Mouse (Mus musculus): ENCODE measurements around the gene Idh2. TPM values are rescaled to one million over a fixed set of nuclear protein-coding genes. Genes with fewer than 3 reads are reported as not detected.
A peak's percentile ranks its signal among the peaks of the same experiment; 100 is the strongest.
"Not testable (repeated sequence)": the region's sequence is repeated elsewhere in the genome, so short reads cannot be mapped to it uniquely, and the experiment has no call there.

Idh2 gene
- polyA plus RNA-seq, 1 experiment, result 92.7 TPM

DNA sequence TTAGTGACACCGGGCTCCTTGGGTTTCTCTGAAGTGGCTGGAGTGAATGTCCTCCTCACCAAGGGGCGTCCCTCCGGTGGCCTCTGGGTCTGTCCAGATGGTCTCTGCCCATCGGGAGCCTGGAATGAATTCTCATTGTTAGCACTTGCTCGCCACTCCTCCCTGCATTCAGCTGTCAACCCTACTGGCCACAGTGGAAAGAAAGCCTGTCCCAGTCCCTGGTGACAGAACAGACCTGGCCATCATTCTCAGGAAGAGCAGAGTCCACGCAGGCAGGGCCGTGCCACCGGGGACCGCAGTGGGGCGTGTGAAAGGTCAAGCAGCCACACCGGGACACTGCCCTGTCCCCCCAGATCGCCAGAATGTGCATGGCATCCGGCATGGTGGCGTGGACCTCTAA, 57.4 kb downstream of the Idh2 start:
- Histone ChIP-seq H3K4me3 (ENCODE audit: insufficient read depth, low read length) (no peak overlapping the region), H3K4me1 (ENCODE audit: control insufficient read depth, insufficient read depth, low read length) (no peaks in the 10 kb centered on the region; the same call in 1 of the 2 replicates), H3K27ac (ENCODE audit: insufficient read depth, low read length) (no peak overlapping the region)
- TF ChIP-seq CTCF (IDR thresholded peaks at IDR 0.05; ENCODE audit: extremely low read depth, insufficient read depth, low read length), result no peak
- no peak for TF ChIP-seq POLR2A (IDR thresholded peaks at IDR 0.05; ENCODE audit: extremely low read depth, insufficient read depth, low read length)

DNA sequence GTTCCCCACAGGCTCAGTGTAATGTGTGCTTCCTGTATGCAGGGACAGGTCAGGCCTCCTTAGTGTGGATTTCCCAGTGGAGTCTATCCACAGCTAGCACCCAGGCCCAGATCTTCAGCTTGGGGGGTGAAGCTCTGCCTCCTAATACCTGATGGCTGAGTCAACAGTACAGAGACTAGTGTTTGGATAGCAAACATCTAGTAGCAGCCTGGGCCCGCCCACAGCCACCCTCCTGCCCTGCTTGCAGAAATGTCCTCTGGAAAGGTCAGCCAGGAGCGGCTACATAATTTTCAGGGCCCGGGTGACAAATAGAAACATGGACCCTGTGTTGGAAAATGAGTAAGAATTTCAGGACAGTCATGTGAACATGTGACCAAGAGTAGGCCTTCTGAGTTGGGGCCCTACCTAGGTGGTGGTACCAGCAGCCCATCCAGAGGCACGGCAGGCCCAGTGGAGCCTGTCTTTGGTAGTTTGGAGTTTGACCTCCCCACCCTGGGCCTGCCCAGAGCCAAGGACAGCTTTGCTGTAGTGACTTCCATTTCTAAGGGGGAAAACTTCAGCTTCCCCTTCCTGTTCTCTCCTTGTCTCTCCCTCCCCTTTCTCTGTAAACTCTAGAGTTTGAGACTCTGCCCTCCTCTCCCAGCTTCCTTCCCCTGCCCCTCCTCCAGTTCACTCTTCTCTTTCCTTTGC, 58.0 kb downstream of the Idh2 start:
- H3K4me1 ChIP-seq (ENCODE audit: control insufficient read depth, insufficient read depth, low read length), result no peaks in the 10 kb centered on the region; the same call in 1 of the 2 replicates
- H3K27ac ChIP-seq (ENCODE audit: insufficient read depth, low read length), result peak overlapping the region; percentile 3; the same call in 1 of the 2 replicates
- H3K4me3 ChIP-seq (ENCODE audit: insufficient read depth, low read length), result no peak overlapping the region
- TF ChIP-seq CTCF (IDR thresholded peaks at IDR 0.05; ENCODE audit: extremely low read depth, insufficient read depth, low read length), result no peak
- TF ChIP-seq POLR2A (IDR thresholded peaks at IDR 0.05; ENCODE audit: extremely low read depth, insufficient read depth, low read length), result no peak

DNA sequence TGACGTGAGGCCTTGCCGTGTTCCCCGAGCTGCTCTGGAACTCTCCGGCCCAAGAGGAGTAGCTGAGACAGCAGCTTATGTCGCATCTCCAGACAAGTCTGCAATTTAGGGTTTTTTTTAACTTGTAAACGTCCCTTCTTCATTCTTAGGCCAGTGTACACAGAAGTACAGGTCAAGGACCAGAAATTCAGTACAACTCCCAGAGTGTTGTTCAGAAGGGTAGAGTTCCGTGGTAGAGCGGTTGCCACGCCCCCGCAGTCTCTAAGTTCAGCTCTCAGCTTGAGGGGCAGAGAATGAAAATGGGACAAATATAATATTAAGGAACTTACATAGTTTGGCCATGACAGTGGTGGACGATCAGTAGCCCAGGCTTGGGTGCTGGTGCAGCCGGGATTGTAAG, 59.4 kb downstream of the Idh2 start:
- Histone ChIP-seq H3K27ac (ENCODE audit: insufficient read depth, low read length) (no peak overlapping the region), H3K4me1 (ENCODE audit: control insufficient read depth, insufficient read depth, low read length) (no peaks in the 10 kb centered on the region; the same call in 1 of the 2 replicates)

DNA sequence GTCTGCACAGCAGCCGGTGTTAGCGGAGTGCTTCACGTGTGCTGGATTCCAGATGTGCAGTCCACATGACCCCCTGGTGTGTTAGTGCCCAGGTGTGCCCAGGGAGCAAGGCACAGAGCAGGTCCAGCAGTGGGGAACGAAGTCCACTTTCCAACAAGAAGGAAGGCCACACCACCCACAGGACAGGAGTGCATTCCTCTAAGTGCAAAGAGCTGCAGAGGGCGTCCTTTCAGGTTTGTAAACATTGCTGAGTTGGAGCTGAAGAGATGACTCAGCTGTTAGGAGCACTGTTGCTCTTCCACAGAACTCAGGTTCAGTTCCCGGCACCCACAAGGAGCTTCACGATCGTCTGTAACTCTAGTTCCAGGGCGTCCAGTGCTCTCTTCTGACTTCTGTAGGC, 62.0 kb downstream of the Idh2 start:
- no peak overlapping the region for H3K27ac ChIP-seq (ENCODE audit: insufficient read depth, low read length)
- TF ChIP-seq POLR2A (IDR thresholded peaks at IDR 0.05; ENCODE audit: extremely low read depth, insufficient read depth, low read length) (no peak), CTCF (IDR thresholded peaks at IDR 0.05; ENCODE audit: extremely low read depth, insufficient read depth, low read length) (no peak)
- no peak overlapping the region for H3K4me3 ChIP-seq (ENCODE audit: insufficient read depth, low read length)
- no peaks in the 10 kb centered on the region; the same call in 1 of the 2 replicates for H3K4me1 ChIP-seq (ENCODE audit: control insufficient read depth, insufficient read depth, low read length)

More for the DNA sequence above, 59.4 kb downstream of the Idh2 start:
- TF ChIP-seq CTCF (IDR thresholded peaks at IDR 0.05; ENCODE audit: extremely low read depth, insufficient read depth, low read length) (no peak), POLR2A (IDR thresholded peaks at IDR 0.05; ENCODE audit: extremely low read depth, insufficient read depth, low read length) (no peak)
- H3K4me3 ChIP-seq (ENCODE audit: insufficient read depth, low read length), result no peak overlapping the region

DNA sequence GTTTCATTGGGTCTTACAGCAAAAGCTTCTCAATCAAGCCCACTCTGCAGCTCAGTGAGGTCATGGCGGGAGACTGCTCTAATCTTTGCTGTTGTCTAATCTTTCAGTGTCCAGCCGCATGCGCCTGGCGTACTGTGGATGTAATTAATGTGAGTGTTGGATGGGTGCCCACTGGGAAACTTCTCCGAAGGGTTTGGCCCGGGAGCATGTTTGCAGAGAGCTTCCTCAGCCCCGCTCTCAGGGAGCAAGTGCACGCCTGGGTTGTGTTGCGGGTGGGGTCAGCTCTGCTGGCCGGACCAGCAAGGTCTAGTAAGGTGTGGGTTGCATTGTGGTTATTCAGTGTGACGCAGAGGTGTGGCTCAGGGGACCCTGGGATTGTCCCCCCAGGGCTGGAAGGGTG, 62.9 kb downstream of the Idh2 start:
- TF ChIP-seq CTCF (IDR thresholded peaks at IDR 0.05; ENCODE audit: extremely low read depth, insufficient read depth, low read length), result no peak
- TF ChIP-seq POLR2A (IDR thresholded peaks at IDR 0.05; ENCODE audit: extremely low read depth, insufficient read depth, low read length), result no peak
- no peaks in the 10 kb centered on the region; the same call in 1 of the 2 replicates for H3K4me1 ChIP-seq (ENCODE audit: control insufficient read depth, insufficient read depth, low read length)

DNA sequence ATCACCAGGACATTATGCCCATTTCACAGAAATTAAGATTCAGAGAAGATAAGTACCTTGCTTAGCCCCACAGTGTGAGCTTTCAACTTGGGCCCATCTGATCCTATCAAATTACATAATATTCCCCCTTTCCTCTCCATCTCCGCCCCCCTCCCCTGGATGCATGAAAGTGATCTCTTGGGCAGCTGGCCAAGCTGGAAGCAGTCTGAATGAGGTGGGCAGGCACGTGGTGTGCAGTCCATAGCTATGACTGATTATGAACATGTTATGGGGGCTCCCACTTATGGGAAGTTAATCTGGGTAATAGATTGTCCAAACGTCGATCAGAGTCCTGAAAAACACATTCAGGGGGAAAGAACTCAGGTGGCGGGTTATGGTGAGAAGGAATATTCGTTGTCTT, 63.4 kb downstream of the Idh2 start:
- Histone ChIP-seq H3K4me3 (ENCODE audit: insufficient read depth, low read length) (no peak overlapping the region), H3K27ac (ENCODE audit: insufficient read depth, low read length) (no peak overlapping the region), H3K4me1 (ENCODE audit: control insufficient read depth, insufficient read depth, low read length) (no peaks in the 10 kb centered on the region; the same call in 1 of the 2 replicates)
- TF ChIP-seq CTCF (IDR thresholded peaks at IDR 0.05; ENCODE audit: extremely low read depth, insufficient read depth, low read length) (no peak), POLR2A (IDR thresholded peaks at IDR 0.05; ENCODE audit: extremely low read depth, insufficient read depth, low read length) (no peak)

More for the DNA sequence above, 62.9 kb downstream of the Idh2 start:
- Histone ChIP-seq H3K4me3 (ENCODE audit: insufficient read depth, low read length) (no peak overlapping the region), H3K27ac (ENCODE audit: insufficient read depth, low read length) (no peak overlapping the region)

DNA sequence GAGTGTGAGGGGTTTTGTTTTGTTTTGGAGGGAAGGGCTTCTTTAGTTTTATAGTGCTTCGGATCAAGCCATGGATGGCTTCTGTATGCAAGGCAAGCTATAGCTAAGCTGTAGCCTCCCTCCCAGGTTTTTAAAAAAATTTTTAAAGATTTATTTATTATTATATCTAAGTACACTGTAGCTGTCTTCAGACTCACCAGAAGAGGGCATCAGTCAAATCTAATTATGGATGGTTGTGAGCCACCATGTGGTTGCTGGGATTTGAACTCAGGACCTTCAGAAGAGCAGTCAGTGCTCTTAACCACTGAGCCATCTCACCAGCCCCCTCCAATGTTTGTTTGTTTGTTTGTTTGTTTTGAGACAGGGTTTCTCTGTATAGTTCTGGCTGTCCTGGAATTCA, 64.8 kb downstream of the Idh2 start:
- H3K4me1 ChIP-seq (ENCODE audit: control insufficient read depth, insufficient read depth, low read length); H3K4me3 ChIP-seq (ENCODE audit: insufficient read depth, low read length); H3K27ac ChIP-seq (ENCODE audit: insufficient read depth, low read length): not testable (repeated sequence)

DNA sequence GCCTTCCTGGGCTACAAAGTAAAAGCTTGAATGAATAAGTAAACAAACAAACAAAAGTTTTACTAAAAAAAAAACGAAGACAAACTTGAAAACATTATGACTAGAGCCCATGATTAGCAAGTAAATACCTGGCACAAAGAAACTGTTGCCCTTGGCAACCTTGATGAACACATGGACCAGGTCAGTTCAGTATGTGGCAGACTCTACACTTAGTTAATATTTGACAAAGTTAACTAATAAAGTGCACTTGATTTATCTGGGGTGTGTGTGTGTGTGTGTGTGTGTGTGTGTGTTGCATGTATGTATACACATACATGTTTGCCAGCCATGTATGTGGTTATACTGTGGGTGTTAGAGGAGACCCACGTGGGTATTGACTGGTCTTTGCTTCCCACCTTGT, 65.4 kb downstream of the Idh2 start:
- no peak overlapping the region for H3K4me3 ChIP-seq (ENCODE audit: insufficient read depth, low read length)
- H3K27ac ChIP-seq (ENCODE audit: insufficient read depth, low read length), result no peak overlapping the region
- TF ChIP-seq POLR2A (IDR thresholded peaks at IDR 0.05; ENCODE audit: extremely low read depth, insufficient read depth, low read length) (no peak), CTCF (IDR thresholded peaks at IDR 0.05; ENCODE audit: extremely low read depth, insufficient read depth, low read length) (no peak)
- no peaks in the 10 kb centered on the region; the same call in 1 of the 2 replicates for H3K4me1 ChIP-seq (ENCODE audit: control insufficient read depth, insufficient read depth, low read length)

DNA sequence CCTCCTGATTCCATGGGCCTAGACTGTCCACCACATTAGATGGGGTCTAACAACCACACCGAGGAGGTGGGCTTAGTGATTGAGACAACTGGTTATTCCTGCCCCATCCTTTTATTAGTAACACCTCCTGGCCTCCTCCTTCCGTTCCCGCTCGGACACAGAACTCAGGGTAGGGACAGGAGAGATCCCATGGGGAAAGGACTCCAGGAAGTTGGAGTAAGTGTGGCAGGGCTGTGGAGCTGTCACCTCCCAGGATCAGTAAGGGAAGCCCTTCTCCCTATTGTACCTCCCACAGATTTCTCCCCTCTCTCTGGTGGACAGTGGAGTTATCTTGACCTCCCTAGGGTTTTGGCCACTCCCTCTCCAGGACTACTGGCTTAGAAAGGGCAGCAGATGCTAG, 68.2 kb downstream of the Idh2 start:
- Histone ChIP-seq H3K4me1 (ENCODE audit: control insufficient read depth, insufficient read depth, low read length) (no peaks in the 10 kb centered on the region; the same call in 1 of the 2 replicates), H3K4me3 (ENCODE audit: insufficient read depth, low read length) (no peak overlapping the region), H3K27ac (ENCODE audit: insufficient read depth, low read length) (no peak overlapping the region)
- TF ChIP-seq CTCF (IDR thresholded peaks at IDR 0.05; ENCODE audit: extremely low read depth, insufficient read depth, low read length) (no peak), POLR2A (IDR thresholded peaks at IDR 0.05; ENCODE audit: extremely low read depth, insufficient read depth, low read length) (no peak)

Other genes with a start within 250 kb of the Idh2 start
- 39.2 and 42.2 TPM in 2 replicates for gene Ap3s2, start 194.7 kb downstream of the Idh2 start, polyA plus RNA-seq (2012; rRNA removed)
- gene Arpin, start 180.0 kb downstream of the Idh2 start, polyA plus RNA-seq (2012; rRNA removed), result 13.8 and 14.8 TPM in 2 replicates
- gene Zfp710, start 90.6 kb downstream of the Idh2 start, polyA plus RNA-seq (2012; rRNA removed), result 18.0 and 18.5 TPM in 2 replicates
- 11.6 and 12.5 TPM in 2 replicates for gene Sema4b, start 71.4 kb upstream of the Idh2 start, polyA plus RNA-seq (2012; rRNA removed)
- 31.9 and 35.9 TPM in 2 replicates for gene Cib1, start 117.4 kb upstream of the Idh2 start, polyA plus RNA-seq (2012; rRNA removed)
- gene Gdpgp1, start 117.5 kb upstream of the Idh2 start, polyA plus RNA-seq (2012; rRNA removed), result 3.4 and 3.7 TPM in 2 replicates
- gene Ttll13, start 131.0 kb upstream of the Idh2 start, polyA plus RNA-seq (2012; rRNA removed), result 0.98 and 1.5 TPM in 2 replicates
- 55.6 and 56.0 TPM in 2 replicates for gene Ngrn, start 145.8 kb upstream of the Idh2 start, polyA plus RNA-seq (2012; rRNA removed)
- gene Vps33b, start 154.3 kb upstream of the Idh2 start, polyA plus RNA-seq (2012; rRNA removed), result 23.2 and 25.6 TPM in 2 replicates
- 0.98 and 3.0 TPM in 2 replicates for gene Prc1, start 179.1 kb upstream of the Idh2 start, polyA plus RNA-seq (2012; rRNA removed)
- gene Rccd1, start 209.1 kb upstream of the Idh2 start, polyA plus RNA-seq (2012; rRNA removed), result 17.4 and 23.3 TPM in 2 replicates
- 55.4 and 56.8 TPM in 2 replicates for gene Unc45a, start 225.6 kb upstream of the Idh2 start, polyA plus RNA-seq (2012; rRNA removed)
- gene Hddc3, start 227.7 kb upstream of the Idh2 start, polyA plus RNA-seq (2012; rRNA removed), result 54.6 and 61.3 TPM in 2 replicates